Mouse (Mus musculus): ENCODE results near the gene Psmb6.

The Psmb6 gene

DNA sequence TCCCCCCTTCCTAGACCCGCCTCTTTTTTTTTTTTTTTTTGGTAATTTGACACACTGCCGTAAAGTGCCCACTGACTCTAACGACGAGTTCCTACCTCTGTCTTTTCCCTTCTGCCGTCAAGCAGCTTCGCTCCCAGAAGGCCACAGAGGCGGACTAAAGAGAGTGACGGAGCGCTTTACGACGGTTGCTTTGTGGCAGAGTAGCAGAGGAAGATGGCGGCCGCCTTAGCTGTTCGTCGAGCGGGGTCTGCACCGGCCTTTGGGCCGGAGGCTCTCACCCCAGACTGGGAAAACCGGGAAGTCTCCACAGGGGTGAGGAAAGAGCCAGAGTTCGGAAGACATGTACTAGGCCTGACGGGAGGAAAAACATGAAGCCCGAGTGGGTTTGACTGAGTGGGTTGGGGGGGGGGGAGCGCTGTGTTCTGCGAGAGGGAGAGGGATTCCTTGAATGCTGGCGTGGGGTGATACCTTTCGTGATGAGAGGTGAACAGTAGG, at the start of gene Psmb6:
TSS of gene Psmb6 (plus strand) at position 184 of the 495 bp plus-strand sequence.
- in situ Hi-C loops (cut with MboI, MseI): loop anchor here (10.0 kb wide), 1 partner anchor 90 kb away; the partner anchor contains the start of genes 4930544D05Rik and Chrne

DNA sequence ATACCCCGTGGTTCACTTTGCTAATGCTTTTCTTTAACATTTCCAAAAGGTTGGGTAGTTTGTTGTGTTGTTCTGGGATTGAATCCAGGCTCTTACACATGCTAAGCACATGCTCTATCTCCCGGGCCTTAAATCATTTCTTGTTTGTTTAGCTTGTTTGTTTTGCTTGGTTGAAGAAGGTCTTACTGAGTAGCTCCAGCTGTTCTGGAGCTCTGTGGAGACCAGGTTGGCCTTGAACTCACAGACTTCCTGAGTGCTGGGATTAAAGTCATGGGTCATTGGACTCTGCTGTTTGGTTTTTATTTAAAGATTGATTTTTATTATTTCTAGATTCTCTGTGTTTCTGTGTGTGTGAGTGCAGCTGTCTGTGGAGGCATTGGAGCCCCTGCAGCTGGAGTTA, 39.7 kb upstream of the Psmb6 start:
- in situ Hi-C loops (cut with MboI, MseI): no loop called here

DNA sequence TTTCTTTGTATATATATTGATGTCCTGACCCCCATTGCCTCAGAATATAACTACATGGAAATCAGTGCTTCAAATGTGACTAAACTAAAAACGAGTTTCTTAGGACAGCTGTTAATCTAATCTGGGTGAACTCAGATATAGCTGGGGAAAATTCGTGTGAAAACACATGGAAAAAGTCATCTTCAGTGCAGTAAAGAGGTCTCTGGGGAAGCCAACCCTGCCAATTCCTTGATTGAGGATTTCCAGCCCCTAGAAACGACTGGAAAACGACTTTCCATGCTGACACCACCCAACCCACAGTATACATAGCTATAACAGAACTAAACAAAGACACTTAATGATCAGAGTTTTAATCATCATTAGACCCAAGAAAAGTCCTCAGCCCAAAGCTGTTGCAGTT, 37.4 kb upstream of the Psmb6 start:
- in situ Hi-C loops (cut with MboI, MseI): no loop called here

DNA sequence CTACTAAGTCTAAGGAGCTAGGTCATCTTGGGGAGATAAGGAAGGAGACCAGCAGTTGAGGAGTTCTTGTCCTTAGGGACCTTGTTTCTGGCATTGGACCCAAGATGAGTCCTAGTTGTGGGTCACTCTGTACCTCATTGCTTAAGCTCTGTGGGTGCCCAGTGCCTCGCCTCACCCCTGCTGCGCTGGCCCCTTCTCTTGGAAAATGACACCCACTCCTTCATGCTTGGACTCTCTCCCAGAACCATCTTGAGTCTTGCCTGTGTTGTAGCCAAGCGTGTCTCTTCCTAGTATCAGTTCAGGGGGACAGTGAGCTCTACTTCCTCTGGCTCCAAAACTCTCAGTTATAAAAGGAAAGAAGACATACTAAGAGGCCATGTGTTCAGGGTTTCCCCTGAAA, 36.0 kb upstream of the Psmb6 start:
- in situ Hi-C loops (cut with MboI, MseI): no loop called here

- in situ Hi-C loops (cut with MboI, MseI): no loop called here
These were observed 35.5 kb upstream of the Psmb6 start for GRCm38 (mm10) chr11:70489684-70490083.

- in situ Hi-C loops (cut with MboI, MseI): loop anchor here (5.0 kb wide), 1 partner anchor 88 kb away; the partner anchor contains the start of gene Pelp1
These were observed 25.3 kb upstream of the Psmb6 start for GRCm38 (mm10) chr11:70499566-70500475.

DNA sequence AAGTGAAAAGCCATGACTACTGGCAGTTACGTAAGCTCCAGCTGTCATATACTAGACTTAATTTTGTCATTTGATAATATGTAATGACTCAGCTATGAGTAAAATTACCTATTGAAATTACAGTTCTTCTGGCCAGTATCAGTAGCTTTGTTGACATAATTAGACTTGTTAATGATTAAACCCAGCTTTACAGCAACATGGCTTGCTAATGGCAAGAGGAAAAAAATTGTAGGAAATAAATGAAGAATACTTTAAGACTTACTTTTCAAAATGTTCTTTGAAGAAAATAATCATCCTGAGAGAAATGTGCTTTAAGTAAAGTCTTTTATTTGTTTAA, 24.7 kb upstream of the Psmb6 start:
- in situ Hi-C loops (cut with MboI, MseI): loop anchor here (5.0 kb wide), 1 partner anchor 88 kb away; the partner anchor contains the start of gene Pelp1

DNA sequence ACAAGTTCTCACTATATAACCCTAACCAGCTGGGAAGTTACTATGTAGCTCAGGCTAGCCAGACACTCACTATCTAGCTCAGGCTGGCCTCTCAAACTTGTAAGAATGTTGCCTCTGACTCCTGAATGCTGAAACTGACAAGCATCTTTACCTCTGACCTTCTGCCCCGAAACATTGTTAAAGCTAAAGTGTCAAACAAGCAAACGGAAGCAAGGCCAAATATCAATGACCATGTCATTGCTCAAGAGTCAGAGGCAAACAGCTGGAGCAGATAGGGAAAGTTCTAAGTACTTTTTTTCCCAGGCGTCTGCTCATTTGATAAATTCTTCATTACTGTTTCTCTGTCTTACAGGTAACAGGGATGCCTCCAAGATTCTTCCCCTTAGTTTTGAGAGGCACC, 23.1 kb upstream of the Psmb6 start:
- in situ Hi-C loops (cut with MboI, MseI): loop anchor here (5.0 kb wide), 1 partner anchor 90 kb away; the partner anchor contains the start of gene Pelp1

- in situ Hi-C loops (cut with MboI, MseI): loop anchor here (5.0 kb wide), 2 partner anchors 73 to 93 kb away; partner anchors contain the start of genes Arrb2 and Pelp1
These were observed 20.2 kb upstream of the Psmb6 start, which contains the start of gene Tm4sf5 for GRCm38 (mm10) chr11:70504970-70505369. Gene Tm4sf5, plus strand, starts transcription at chr11:70505244.

DNA sequence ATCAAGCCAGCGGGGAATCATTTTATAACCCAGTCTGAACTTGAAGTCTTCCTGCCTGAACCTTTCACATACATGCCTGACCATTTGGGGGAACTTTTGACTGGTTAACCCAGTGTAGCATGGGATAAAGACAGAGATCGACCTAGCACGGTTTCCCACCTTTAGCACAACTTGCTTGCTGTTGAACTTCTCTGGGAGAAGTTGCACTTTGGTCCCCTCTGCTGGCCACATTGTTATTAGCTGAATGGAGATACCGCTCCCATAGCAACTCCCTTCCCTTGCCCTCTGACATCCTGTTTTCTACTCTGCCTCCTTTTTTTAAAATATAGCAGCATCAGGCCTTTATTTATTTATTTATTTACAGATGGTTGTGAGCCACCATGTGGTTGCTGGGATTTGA, 18.8 kb upstream of the Psmb6 start:
- in situ Hi-C loops (cut with MboI, MseI): loop anchor here (5.0 kb wide), 1 partner anchor 74 kb away; the partner anchor contains the start of gene Arrb2

DNA sequence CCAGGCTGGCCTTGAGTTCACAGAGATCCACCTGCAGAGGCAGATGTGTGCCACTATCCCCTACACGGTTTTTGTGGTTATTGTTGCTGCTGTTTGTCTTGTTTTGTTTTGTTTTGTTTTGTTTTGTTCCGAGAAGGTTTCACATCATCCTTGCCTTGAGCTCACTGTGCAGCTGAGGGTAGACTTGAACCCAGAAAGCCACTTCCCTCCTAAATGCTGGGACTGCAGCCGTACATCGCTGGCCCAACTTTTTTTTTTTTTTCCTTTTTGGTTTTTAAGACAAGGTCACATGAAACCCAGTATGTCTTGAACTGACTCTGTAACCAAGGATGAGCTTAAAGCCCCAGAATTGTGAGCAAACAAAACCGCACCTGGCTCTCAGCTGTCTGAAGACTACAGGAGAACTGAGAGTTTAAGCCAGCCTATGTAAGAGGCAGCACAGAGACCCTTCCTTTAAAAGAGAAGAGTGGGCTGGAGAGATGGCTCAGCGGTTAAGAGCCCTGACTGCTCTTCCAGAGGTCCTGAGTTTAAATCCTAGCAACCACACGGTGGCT, 18.1 kb upstream of the Psmb6 start:
- in situ Hi-C loops (cut with MboI, MseI): loop anchor here (5.0 kb wide), 1 partner anchor 75 kb away; the partner anchor contains the start of gene Arrb2

GRCm38 (mm10) chr11:70509753-70510564, 15.2 kb upstream of the Psmb6 start:
- in situ Hi-C loops (cut with MboI, MseI): loop anchor here (5.0 kb wide), 1 partner anchor 78 kb away; the partner anchor contains the start of gene Arrb2

- in situ Hi-C loops (cut with MboI, MseI): no loop called here
These were observed 13.9 kb upstream of the Psmb6 start for GRCm38 (mm10) chr11:70511242-70511641.

DNA sequence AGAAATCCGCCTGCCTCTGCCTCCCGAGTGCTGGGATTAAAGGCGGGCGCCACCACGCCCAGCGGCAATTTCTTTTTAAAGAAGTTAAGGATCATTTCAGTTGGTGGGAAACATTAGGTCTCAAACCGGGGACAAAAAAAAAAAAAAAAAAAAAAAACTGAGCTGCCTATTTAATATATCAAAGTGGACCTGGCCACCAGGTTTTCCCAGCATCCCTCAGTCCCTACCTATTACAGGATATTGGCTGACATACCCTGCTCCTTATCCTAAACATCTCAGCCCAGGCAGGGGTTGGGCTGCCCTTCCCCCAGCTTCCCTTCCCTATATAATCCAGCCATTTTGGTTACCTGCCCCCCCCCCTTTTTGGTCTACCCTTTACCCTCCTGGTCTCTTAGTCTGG, 13.3 kb upstream of the Psmb6 start:
- in situ Hi-C loops (cut with MboI, MseI): no loop called here

DNA sequence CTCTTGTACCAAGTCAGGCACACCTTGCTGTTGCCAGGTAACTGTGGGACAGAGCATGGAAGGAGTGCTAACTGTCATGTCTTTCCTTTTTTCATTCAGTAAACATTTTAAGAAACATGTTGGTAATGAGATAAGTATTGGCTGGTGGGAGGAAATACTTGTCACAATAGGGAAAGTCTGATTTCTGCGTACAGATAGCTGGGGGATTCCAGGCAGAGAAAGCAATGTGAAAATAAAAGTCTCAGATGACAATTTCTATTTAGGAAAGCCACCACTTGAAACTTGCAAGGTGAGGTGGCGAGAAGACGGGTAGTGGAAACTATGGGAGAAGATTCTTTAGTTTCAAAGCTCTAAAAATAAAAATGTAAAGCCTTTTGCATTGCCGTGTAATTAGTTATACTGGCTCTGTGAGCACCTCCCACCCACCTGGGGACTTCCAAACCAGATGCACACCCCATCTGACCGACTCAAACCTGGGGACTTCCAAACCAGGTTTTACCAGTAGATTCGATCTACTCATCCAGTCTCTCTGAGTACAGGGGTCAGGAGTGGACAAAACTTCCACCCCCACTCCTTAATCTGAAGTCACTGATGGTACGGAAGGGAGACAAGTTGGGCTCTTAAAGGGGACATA, 12.3 kb upstream of the Psmb6 start:
- in situ Hi-C loops (cut with MboI, MseI): no loop called here

GRCm38 (mm10) chr11:70513520-70513919, 11.6 kb upstream of the Psmb6 start:
- in situ Hi-C loops (cut with MboI, MseI): no loop called here

- in situ Hi-C loops (cut with MboI, MseI): no loop called here
These were observed 10.9 kb upstream of the Psmb6 start, which contains the start of gene Vmo1 for GRCm38 (mm10) chr11:70514288-70514687. Gene Vmo1, minus strand, starts transcription at chr11:70514616.

DNA sequence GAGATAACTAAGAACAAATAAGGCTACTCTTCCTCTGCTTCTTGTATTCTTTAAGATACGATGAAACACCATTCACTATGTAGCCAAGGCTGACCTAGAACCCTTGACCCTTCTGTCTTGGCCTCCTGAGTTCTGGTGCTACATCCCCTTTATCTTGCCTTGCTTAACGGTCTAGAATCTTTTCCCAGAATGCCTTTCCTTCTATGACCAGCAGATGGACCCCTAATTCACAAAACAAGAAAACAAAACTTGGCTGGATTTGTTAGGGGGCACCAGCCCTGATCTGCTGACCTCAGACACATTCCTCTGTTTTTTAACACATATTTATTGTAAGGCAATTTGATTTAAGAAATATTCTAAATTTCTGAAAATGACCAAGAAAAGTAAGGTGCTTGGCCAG, 8.8 kb upstream of the Psmb6 start:
- in situ Hi-C loops (cut with MboI, MseI): loop anchor here (5.0 kb wide), 1 partner anchor 241 kb away; no protein-coding TSS in a partner anchor

GRCm38 (mm10) chr11:70518436-70518835, 6.7 kb upstream of the Psmb6 start:
- in situ Hi-C loops (cut with MboI, MseI): loop anchor here (5.0 kb wide), 1 partner anchor 239 kb away; no protein-coding TSS in a partner anchor

DNA sequence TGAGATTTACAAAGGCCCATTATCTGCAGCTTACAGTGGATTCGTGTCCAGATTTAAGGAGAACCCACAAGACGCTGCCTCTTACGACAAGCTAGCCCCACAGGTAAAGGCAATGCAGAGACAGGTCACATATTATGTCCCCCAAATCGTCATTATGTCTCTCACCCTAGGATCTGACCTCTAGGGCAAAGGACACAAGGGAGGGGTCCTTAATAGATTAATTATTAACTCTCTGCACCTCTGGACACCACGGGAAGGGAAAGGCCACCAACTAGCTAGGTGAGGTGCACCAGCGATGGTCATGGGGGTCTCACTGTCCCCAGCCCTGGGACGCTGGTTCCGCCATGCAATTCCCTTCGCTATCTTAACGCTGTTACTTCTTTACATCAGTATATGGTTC, 6.2 kb upstream of the Psmb6 start, which contains the start of gene Gltpd2:
TSS of gene Gltpd2 (plus strand) at position 274 of the 400 bp plus-strand sequence.
- in situ Hi-C loops (cut with MboI, MseI): loop anchor here (5.0 kb wide), 1 partner anchor 238 kb away; no protein-coding TSS in a partner anchor

Data from regulatory T cell (primary cell).